Mouse (Mus musculus) urinary bladder, postnatal 4 days (tissue): Measurements from ENCODE around the gene Trub1.
A peak's percentile ranks its signal among the peaks of the same experiment; 100 is the strongest.

ENCODE experiments used
- DNase-seq, 2 experiments: peaks; one replicate each; pipeline ENCODE4 v3.0.0; 2021 to 2022; ENCODE audit warnings: low spot score in 2 of 2

The Trub1 gene

DNA sequence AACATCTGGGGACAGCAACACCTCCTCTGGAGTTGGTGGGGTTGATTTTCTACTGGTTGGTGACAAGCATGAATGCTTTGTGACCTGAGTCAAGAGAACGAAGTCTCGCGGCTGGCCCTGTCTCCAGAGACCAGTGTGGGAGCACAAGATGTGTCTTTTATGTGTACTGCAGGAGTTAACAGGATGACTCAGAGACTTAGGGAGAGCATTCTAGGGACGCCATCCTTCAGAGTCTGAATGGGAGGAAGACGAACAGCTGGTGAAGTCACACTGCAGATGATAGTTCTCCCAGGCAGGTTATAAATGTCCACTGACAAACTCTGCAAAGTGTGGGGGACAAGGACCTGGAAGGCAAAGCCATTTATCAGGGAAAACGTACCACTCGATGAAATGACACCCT is 11.2 kb upstream of the Trub1 start:
- no peak for DNase-seq

DNA sequence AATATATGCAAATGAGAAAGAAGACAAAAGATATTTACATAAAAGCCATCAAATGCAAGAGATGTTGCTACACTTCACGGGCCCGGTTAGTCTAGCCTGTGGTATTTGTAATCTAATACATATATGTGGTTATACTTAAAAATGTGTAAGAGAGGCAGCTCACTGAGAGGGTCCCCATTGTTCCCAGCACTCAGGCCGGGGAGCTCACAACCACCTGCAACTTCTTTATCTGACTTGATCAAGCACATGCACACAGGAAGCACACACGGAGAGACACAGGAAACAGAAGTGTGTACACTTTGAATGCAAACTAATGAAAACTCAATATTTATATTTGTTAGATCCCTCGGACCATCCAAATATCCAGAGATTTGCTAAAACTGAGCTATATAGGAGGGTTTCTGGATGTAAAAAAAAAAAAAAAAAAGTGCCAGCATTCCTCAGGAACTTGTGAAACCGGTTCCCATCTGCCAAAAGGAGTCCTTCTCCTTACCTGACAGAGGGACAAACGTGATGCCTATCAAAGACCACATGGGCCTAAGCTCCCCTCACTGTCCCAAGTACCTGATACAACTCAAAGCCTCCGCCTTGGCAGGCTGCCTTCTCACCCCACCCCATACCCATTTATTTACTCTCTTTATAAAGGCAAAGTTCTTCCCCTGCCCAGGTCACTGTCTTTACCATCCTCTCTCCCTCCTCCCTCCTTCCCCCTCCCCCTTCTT is 9.6 kb upstream of the Trub1 start:
- DNase-seq = no peak

DNA sequence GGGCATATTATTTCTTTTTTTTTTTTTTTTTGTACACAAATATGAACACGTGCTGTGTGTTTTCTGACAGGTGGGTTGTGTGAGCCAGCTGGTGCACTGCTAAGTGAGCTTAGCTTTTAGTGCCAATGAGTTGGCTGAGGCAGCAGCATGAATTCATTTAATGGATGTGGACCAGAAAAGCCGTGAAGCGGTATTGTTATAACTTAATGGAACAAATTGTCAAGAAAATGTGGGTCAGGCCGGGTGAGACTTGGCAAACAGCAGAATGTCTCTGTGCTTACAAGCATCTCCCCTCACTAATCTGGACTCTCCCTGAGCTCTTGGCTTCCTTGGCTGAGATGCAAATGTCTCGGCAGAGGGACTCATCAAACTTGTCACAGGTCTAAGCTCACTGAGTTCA is 7.7 kb upstream of the Trub1 start:
- DNase-seq = no peak

DNA sequence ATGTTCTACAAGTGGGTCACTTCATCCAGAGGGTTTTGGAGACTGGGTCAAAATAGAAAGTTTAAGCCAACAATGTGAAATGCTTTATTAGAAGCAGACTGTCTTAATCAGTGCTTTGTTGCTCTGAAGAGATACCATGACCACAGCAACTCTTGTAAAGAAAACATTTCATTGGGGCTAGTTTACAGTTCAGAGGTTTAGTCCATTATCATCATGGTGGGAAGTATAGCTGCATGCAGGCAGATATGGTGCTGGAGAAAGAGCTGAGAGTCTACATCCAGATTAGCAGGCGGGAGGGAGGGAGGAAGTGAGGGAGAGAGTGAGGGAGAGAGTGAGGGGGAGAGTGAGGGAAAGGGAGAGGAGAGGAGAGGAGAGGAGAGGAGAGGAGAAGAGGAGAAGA is 1.9 kb upstream of the Trub1 start:
- no peak for DNase-seq

DNA sequence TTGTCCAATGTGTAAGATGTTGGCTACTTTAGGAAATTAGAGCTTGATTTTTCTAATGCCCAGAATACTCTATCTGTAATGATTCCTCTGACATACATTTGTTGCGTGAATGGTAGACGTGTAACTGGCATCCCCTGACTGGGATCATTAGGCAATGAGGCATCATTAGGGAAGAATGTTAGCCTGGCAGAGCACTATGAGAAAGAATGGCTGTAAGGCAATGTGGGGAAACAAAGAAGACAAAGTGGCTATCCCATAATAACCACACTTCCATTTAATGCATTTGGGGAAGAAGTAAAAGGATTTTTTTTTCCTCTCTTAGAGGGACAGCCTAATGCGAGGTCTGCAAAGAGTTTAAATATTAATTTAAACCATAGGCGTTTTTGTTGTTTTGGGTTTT is 950 bp upstream of the Trub1 start:
- DNase-seq = no peak

DNA sequence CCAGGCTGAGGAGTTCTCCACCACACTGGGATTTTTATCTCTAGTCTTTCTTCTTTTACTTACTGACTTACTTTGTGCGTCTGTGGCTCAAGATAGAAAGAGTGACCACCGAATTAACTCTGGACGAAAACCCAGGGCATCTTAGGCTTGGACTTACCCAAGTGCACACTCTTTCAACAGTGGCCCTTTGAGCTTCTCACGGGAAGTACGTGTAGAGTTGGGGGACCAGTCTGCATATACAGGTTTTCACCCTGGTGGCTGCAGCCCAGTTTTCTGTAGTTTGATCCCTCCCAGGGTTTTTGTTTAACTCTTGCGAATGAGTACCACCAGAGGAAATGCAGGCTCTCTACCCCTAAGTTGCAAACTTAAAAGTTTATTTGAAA is 497 bp downstream of the Trub1 start:
- no peak for DNase-seq

DNA sequence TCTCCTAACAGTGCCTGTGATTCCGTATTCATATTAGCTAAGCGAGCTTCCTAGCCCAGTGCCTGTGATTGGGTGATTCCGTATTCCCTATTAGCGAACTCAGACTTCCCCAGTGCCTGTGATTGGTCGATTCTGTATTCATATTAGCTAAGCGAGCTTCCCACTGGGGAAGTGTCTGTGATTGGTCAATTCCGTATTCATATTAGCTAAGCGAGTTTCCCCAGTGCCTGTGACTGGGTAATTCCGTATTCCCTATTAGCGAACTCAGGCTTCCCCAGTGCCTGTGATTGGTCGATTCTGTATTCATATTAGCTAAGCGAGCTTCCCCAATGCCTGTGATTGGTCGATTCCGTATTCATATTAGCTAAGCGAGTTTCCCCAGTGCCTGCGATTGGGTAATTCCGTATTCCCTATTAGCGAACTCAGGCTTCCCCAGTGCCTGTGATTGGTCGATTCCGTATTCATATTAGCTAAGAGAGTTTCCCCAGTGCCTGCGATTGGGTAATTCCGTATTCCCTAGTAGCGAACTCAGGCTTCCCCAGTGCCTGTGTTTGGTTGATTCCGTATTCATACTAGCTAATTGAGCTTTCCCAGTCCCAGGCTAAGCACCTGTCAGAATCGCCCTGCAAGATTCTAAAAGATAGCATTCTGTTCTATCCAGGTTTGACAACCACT is 2.7 kb downstream of the Trub1 start:
- no peak for DNase-seq

DNA sequence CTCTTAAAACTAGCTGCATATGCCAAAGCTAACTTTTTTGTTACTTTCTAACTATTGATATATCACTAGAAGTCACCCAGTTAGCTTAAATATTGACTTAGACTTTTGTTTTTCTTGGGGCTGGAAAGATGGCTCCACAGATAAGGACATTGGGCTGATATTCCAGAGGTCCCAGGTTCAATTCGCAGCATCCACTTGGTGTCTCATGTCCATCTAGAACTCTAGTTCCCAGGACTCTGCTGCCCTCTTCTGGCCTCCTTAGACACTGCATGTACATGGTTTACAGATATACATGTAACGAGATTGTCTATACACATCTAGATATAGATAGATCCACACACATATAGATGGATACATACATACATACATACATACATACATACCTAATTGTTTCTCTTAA is 4.4 kb downstream of the Trub1 start:
- no peak for DNase-seq

DNA sequence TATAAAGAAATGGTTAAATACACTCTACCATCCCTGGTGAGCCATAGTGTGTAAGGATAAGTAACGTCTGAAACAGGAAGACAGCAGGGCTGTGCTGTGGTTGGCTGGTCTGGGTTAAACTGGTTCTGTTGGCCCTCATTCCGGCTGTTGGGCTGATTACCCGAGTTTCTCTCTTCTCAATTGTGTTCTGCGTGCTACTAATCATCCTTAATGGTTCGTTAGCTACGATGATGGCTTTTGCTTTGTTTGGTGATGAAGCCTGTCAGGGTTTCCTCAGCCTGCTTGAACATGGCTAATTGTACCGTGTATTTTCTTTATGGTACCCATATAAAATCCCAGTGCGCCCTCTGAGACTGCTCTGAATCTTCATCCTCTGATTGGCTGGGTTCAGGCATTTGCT is 11.0 kb downstream of the Trub1 start:
- no peak for DNase-seq

DNA sequence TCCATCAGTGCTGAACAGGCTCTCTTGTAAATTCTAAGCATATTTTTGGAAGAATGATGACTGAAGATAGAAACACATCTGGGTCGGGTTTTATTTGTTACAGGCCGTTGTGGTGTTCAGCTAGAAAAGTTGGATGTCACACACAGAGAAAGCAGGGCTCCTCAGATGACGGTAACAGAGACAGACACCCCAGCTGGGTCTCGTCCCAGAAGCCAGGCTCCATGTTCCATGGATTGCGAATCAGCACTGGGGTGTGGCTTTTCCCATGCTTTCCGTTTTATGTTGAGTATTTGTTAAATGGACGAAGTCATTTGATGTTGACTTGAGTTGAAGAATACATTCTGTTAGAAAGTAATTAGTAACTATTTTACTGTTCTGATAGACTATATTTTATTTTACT is 13.0 kb downstream of the Trub1 start:
- DNase-seq = no peak

DNA sequence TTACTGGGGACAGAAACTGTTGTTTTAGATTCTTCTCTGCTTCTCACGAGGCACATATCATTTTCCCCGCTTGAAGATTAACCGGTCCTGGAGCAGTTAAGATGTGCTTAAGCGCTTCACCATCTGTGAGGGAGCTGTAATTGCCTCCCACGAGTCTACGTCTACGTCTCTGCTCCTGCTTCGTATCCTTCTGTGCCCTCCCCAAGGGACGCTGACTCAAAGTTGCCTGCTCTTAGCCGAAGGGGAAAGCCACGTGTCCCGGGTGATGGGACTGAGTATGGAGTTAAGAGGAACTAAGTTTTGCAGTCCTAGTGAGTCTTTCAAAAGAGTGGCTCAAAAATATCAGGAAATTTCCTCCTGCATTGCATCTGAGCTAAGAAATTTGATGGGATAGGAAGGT is 18.3 kb downstream of the Trub1 start:
- no peak for DNase-seq

DNA sequence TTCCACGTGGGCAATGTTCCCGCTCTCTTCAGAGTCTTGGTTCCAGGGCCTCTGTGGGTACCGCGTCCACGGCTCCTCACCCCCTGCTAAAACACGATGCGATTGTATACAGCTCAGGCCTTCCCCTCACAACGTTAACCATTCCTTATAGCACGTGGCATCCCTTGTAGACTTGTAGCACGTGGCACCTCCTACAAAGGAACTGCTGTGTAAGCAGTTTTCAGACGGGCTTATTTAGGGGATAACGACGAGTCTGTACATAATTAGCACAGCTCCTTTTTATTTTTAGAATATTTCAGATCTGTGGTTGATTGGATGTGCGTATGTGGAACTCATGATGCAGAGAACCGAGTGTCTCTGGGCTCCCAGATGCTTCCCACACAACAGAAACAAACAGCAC is 19.5 kb downstream of the Trub1 start:
- DNase-seq = no peak

DNA sequence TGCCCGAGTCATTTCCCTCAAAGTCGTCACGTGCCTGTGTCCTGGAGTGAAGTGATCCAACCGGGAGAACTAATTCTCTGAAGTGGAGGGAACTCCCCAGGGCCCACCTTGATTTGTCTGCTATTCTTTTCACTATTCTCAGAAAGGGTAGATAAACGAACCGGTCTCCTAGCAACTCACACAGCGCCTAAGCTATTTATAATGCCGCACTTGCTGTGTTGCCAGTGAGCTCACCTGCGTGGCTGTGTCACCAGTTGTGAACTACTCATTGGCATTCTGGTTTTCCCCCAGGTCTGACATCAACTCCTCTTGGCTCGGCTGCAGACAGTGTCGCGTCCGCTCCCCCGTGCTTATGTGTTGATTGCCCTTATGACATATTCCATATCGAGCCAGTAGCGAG is 20.6 kb downstream of the Trub1 start:
- no peak for DNase-seq

DNA sequence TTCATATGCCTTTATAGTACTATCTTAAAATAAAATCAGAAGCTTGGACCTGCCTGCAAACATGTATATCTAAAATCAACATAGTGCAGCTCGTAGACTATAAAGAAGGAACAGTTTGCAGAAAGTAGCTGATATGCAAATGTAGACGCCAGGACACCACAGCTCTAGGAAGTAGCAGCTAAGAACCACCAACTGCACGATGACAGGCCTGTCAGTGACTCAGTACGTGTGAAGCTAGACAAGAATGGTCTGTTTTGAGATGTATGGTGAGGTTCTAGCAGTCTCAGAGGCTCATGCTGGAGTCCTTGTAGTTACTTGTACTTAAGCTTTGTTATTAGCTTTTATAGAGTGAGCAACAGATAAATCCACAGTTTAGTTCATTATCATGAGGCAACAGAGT is 22.6 kb downstream of the Trub1 start:
- DNase-seq = no peak

DNA sequence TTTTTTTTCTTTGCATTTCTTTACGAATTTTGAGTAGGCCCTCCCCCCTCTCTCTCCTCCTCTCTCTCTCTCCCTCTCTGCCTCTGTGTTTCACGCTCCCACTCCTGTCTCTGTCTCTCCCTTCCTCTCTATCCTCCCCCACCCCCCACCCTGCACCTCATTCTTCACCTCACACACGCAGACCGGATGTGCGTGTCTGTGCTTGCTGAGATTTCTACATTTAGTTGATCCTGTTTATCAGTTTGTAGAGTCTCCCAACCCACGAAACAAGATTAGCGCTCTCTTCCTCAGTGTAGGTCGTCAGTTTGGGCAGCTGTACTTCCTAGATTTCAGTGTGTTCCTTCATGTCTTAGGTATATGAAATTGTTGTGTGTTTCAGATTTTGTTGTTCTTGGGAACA is 24.6 kb downstream of the Trub1 start:
- DNase-seq = no peak

DNA sequence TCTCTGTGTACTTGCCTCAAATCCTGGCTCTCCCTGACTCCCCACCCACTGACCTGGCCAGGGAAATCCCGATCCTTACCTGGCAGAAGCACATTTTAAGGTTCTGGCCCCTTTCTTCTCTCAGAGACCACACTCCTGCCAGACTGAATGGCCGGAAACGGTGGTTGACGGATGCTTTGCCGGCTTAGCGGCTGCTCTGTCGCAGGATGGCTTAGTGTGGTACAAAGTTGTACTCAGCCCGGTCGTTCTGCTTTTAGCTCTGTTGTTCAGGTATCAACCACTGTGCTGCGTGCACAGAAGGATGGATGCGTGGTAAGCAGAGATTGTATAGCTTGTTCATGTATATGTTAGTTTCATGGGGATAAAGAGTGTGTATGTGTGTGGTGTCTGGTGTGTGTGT is 25.3 kb downstream of the Trub1 start:
- DNase-seq = no peak

DNA sequence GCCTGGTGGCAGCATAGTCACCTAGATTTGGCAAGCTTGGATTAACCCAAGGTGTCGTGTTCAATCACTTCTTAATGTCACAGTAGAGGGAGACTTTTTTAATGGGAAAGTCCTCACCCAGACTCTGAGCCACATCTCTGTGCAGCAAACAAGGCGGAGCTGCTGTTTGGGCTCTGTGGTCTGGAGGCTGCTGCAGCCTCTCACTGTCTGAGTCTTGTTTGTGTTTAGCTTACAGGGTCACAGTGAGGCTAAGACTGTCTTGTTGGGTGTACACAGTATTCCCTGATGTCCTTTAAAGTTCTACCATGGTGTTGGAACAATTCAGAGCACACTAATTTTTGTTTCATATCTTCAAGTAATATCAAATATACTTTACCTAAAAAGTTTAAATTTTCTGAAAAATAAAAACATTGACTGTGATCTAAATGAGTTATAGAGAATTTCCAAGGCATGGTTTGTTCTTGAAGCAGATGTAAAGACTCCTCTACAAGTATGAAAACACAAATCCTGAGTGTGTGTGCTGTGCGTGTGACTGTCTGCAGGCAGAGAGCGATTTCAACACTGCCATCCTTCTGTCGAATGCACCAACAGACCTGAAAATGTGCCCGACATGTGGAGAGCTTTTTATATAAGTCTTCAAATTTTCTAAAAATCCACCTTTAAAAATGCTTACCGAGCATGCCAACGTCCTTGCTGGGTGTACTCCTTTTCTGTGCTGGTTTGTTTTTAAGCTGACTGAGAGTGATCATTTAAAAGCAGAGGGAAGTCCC is 27.4 kb downstream of the Trub1 start:
- no peak for DNase-seq

DNA sequence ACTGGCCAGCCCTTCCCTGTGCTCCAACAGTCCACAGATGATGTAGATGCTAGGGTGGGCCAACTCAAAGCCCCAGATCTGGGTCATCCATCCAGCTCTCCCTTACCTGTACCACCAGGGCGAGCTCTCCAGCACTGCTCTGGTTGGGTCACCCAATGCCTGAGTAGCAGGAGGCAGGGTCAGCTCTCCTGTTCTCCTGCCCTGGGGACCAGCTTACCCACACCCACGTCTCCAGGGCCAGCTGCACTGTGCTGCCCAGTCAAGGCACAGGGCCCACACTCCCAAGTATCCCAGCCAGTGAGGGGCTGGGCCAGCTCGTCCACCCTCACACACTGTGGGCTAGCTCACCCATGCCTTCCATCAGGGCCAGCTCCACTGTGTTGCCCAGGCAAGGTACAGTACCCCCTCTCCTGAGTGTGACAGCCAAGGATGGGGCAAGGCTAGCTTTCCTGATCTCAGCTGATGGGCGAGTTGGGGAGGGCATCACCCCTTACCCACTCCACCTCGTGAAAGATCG is 29.1 kb downstream of the Trub1 start:
- no peak for DNase-seq

DNA sequence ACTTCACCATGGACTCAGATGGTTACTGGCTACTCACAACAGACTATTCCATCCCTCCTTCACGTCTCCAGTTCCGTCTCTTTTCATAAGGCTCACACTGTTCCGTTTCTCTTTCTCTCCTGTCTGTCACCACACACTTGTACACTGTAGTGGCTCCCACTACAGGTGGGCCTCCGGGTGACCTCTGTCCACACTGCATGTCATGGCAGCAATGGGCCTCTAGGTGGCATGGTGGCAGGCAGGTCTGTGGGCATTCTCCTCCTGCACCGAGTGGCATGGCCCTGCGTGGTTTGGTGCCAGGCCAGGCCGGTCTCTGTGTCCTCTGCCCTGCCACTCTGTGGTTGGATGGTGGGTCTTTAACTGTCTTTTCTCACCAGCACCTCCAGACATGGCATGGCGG is 30.1 kb downstream of the Trub1 start:
- peak in 1 of 2 experiments; percentile 38 for DNase-seq

DNA sequence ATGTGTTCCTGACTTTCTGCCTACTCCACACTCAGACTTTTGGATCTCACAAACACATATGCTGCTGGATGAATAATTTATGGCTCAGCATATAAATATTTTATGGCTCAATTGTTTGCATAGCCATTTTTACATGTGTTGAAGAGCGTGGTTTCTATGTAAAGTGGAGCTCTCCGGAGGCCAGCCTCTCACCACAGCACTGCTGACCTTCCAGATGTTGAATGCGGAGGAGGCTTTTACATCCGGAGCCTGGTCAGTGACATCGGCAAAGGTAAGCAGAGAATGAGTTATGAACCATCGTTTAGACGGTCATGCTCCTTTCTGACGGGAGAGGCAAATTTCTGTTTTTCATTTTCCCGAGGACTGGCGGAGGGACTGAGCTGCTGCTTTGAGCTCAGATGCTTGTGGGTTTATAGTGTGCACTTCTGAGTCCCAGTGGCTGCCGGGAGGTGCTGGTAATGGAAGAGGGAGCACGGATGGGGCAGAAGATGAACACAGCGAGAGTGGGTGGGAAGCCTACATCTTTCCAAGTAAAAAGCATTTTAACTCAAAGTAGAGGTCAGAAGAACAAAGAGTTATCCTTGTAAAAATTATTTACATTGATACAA is 34.4 kb downstream of the Trub1 start:
- no peak for DNase-seq

DNA sequence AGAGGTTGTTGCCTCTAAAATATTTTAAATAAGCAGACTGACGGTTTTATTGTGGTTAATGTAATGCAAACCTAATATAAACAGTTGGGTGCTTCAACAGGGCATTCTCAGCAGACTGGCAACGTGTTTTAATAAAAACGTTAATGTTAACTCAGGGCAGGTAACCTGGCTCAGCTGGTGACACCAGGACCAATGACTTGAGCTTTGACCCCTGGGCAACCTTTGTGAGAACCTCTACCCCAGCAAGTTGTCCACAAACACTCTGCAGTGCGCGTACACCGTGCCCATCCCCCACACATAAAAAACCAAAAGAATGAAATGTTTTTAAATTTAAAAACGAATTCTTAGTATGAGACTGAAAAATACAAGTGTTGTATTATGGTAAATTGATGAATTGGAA is 36.8 kb downstream of the Trub1 start:
- no peak for DNase-seq

DNA sequence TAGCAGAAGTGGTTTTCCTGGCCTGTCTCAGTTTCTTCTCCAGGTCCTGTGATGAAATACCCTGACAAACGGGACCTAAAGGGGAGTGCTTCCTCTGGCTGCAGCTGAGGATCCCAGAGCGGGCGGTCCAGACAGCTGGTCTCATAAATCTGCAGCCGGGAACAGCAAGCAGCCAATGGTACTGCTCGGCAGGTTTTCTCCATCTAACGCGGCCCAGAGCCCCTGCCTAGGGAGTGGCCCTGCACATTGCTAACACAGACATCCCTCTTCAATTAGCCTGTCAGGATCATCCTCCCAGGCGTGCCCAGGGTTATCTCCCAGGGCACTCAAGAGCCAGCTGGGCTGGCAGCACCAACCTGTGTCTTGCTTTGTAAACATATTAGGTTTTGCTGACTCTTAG is 38.3 kb downstream of the Trub1 start:
- no peak for DNase-seq

DNA sequence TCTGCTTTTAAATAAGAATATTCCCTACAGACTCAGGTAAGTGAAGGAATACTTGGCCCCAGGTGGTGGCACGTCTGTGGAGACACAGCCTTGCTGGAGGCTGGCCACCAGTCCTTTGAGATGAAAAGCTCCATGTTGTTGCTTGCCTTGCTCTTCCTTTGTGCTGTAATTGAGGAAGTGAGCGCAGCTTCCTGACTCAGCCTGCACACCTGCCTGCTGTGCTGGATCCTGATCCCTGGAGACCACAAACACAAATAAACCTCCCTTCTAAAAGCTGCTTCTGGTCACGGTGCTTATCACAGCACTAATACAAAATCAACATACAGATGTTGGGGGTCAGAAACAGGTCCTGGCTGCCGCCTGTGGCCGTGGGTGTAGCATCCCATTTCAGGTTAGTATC is 41.3 kb downstream of the Trub1 start:
- DNase-seq = no peak
